Mouse (Mus musculus): ENCODE measurements around the gene Mettl14.
"Not testable (repeated sequence)": the region's sequence is repeated elsewhere in the genome, so short reads cannot be mapped to it uniquely, and the experiment has no call there.

Gene Mettl14

GRCm38 (mm10) chr3:123385486-123386156 lies at the start of gene Mettl14:
Gene Mettl14, minus strand, starts transcription at chr3:123386108.
- peak; percentile 99 for DNase-seq (ENCODE audit: low read depth)

DNA sequence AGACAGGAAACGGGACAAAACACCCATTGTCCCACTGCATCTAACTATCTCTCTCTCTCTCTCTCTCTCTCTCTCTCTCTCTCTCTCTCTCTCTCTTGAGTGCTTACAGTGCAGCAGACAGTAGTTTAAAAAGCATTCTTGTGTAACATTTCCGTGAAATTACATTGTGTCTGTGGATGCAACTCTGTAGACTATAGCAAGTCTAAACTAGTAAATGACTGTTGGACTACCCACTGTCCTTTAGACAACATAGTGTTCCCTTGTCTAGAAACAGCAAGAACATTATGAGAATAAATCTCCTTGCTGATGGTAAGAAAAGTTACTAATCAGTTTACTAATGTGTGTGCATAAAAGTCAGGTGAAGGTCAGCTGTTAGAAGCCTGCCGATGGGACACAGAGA lies 47.5 kb upstream of the Mettl14 start:
- DNase-seq (ENCODE audit: low read depth), result no peak

- no peak for DNase-seq (ENCODE audit: low read depth)
Measured at GRCm38 (mm10) chr3:123431951-123432674, 46.2 kb upstream of the Mettl14 start.

GRCm38 (mm10) chr3:123429597-123430458 lies 43.9 kb upstream of the Mettl14 start:
- no peak for DNase-seq (ENCODE audit: low read depth)

DNA sequence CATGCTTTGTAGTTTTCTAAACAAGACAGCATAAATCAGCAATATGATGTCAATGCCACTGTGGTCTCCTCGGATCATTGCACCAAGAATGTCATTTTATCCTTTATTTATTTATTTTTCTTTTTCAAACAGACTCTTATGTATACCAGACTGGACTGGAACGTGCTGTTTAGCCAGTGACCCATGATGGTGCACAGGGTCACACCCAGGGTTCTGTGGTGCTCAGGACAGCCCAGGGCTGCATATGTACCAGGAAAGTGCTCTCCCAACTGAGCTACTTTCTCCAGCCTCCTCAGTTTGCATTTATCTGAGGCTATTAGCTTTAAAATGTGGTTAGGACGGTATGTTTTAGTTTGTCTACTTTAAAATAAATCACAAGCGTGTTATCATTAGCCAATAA lies 42.1 kb upstream of the Mettl14 start:
- no peak for DNase-seq (ENCODE audit: low read depth)

- DNase-seq (ENCODE audit: low read depth), result no peak
Measured at GRCm38 (mm10) chr3:123425647-123426046, 39.7 kb upstream of the Mettl14 start.

DNA sequence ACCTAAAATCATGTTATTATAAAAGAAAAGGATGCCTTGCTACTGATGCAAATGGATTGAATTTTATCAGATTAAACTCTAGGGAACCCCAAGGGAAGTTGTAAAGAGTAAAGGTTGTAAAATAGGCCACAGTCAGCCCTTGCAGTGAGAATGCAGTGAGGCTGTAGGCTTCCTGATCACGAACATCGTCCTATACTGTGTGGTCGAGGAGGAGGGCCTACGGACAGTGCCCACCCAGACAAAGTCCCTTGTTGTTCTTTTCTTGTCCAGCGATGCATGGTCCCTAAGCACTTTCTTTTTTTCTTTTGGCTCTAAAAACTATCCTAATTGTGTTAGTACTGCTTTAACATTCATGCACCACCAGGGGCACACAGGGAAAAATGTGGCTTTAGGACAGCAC lies 27.3 kb upstream of the Mettl14 start:
- DNase-seq (ENCODE audit: low read depth), result no peak

DNA sequence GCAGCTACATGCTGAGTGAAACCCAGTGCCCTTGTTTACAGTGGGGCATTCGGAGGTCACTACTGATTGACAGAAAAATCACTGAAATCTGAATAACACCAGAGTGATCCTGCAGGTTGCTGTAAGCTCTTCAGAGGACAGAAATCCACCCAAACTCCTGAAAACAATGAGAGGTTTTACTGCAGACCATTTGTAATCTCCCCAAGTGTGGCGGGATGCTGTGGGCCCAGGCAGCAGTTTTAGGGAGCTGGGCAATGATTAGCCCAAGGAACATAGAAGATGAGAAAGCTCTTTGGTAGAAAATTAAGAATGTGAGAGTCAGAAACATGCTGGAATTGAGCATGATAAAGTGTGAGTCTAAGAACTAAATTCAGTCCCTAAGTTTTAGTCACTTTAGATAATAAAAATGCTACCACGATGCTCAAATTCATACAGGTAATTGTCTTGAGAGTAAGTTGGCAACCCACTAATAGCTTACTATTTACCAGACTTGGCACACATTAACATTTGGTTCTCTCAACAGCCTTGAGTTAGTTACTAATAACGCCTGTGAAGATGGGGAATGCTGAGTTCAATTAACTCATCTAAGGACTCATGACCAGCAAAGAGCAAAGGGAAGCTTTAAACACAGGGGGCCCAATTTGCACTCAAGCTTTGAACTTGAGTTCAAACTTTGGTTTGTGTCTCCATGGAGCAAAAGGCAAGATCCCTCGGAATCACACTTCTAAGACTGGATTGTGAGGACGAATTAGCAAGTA lies 26.1 kb upstream of the Mettl14 start:
- no peak for DNase-seq (ENCODE audit: low read depth)

- DNase-seq (ENCODE audit: low read depth), result no peak
Measured at GRCm38 (mm10) chr3:123404945-123405344, 19.0 kb upstream of the Mettl14 start.

GRCm38 (mm10) chr3:123397562-123398481 lies 11.9 kb upstream of the Mettl14 start:
- DNase-seq (ENCODE audit: low read depth), result no peak

DNA sequence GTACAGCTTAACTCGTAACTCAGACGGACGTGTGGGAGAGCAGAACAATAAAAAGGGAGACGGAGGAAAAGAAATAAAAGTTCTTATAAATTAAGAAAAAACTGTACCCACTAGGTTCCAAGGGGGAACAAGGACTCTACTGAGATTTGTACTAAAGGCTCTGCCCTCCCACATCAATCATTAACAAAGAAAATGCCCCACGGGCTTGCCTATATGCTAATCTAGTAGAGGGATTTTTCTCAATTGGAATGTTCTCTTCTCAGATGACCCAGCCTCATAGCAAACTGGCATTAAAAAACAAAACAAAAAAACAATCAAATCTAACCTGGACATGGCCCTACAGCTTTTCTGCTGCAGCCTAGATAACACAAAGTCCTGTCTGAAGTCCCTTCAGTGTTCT lies 9.7 kb upstream of the Mettl14 start:
- DNase-seq (ENCODE audit: low read depth), result no peak

GRCm38 (mm10) chr3:123391180-123391579 lies 5.3 kb upstream of the Mettl14 start:
- DNase-seq (ENCODE audit: low read depth), result no peak

- DNase-seq (ENCODE audit: low read depth), result peak; percentile 19
Measured at GRCm38 (mm10) chr3:123386157-123386780, 361 bp upstream of the Mettl14 start.

GRCm38 (mm10) chr3:123385118-123385485 lies 806 bp downstream of the Mettl14 start:
- no peak for DNase-seq (ENCODE audit: low read depth)

DNA sequence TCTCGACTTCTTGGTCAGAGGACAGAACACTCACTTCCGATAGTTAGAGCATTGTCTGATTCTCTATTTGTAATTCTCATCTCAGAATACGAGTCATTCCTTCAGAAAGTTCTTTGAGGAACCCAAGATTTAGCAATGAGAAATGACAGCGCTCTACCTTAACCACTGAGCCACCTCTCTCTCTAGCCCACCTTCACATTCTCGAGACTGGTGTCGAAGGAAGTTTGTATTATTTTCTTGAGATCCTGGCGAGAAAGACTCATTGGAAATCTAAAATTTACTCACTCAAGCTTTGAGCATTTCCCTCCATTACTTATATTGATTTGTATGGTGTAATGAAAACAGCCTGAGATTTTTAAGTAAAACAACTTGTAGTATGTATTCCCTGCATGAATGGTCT lies 1.5 kb downstream of the Mettl14 start:
- no peak for DNase-seq (ENCODE audit: low read depth)

DNA sequence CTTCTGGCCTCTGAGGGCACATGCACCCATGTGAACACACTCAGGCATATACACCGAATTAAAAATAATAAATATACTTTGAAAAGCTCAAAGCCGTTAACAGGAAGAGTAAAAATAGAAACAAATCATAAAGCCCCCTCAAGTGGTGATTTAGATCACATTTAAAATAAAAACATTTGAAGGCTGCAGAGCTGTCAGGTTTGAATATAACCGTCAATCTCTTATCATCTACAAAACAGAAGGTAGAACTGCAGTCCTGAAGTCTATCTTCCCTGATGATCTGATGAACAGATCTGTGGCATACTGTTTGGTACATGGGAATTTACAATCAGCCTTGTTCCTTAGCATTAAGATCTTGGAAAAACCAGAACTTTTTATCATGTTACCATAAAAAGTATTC lies 9.3 kb downstream of the Mettl14 start:
- no peak for DNase-seq (ENCODE audit: low read depth)

GRCm38 (mm10) chr3:123371766-123372535 lies 14.0 kb downstream of the Mettl14 start:
- DNase-seq (ENCODE audit: low read depth), result no peak

DNA sequence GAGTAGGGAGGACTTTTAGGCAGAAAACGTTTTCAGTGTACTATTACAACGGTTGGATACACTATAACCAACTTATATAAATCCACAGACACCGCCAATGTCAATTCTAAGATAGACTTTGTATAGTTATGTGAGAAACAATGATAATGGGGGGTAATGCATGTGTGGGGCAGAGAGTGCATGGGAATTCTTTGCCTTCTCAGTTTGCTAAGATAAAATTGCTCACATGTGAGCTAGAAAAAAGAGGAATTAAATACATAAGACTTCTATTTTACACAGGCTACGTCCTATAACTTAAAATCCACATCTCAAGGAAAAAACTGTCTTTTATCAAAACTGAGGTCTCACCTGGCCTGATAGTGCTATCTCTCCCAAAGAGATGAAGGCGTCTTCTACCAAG lies 15.0 kb downstream of the Mettl14 start:
- DNase-seq (ENCODE audit: low read depth), result no peak

DNA sequence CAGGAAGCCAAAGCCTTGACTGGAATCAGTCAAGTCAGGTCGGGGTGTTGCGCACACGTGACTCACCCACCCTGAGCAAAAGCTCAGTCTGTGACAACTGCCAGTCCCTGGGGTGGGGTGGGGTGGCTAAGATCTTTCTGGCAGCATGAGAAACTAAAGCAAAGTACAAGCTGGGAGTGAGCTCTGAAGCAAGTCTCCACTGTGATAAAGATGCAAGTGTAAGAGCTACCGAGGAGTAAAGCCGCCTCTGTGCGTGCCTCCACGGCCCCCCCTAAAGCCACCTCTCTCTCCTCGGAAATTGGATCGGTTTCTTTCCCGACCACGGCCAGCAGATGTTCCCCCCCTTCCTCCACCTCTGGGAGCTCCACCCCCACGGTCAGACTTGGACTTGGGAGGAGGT lies 16.7 kb downstream of the Mettl14 start:
- no peak for DNase-seq (ENCODE audit: low read depth)

DNA sequence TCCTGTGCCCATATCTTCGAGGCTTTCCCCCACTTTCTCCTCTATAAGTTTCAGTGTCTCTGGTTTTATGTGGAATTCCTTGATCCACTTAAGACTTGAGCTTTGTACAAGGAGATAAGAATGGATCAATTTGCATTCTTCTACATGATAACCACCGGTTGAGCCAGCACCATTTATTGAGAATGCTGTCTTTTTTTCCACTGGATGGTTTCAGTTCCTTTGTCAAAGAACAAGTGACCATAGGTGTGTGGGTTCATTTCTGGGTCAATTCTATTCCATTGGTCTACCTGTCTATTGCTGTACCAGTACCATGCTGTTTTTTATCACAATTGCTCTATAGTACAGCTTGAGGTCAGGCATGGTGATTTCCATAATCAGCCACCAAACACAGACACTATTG lies 19.1 kb downstream of the Mettl14 start:
- DNase-seq (ENCODE audit: low read depth), result not testable (repeated sequence)

All from induced T-regulatory cell, adult 2 months (primary cell).